Mouse (Mus musculus): ENCODE data around the gene Rngtt. TPM values are rescaled to one million over a fixed set of nuclear protein-coding genes. Genes with fewer than 3 reads are reported as not detected.

The Rngtt gene
- polyA plus RNA-seq, 1 experiment from 2014 or later, result 21.0 TPM

Small RNA genes within 50 kb of the gene (microRNA-seq; reads per million reads assigned to microRNA genes)
- not detected for gene Mir8118

Other genes with a start within 250 kb of the Rngtt start
- 0.34 and 0.47 TPM in 2 replicates for gene Gabrr2, start 247.3 kb upstream of the Rngtt start, polyA plus RNA-seq (2014; fragmentation: Nextera tagmentation; extraction: Ambion mirVana)
- not detected in 2 replicates for gene Gabrr1, start 177.8 kb upstream of the Rngtt start, polyA plus RNA-seq (2014; fragmentation: Nextera tagmentation; extraction: Ambion mirVana)
- gene Pm20d2, start 120.6 kb upstream of the Rngtt start, polyA plus RNA-seq (2014; fragmentation: Nextera tagmentation; extraction: Ambion mirVana), result 2.0 and 2.5 TPM in 2 replicates
- gene Srsf12, start 101.3 kb upstream of the Rngtt start, polyA plus RNA-seq (2014; fragmentation: Nextera tagmentation; extraction: Ambion mirVana), result 22.9 and 34.8 TPM in 2 replicates
- gene Pnrc1, start 20.1 kb upstream of the Rngtt start, polyA plus RNA-seq (2014; fragmentation: Nextera tagmentation; extraction: Ambion mirVana), result 96.1 and 99.0 TPM in 2 replicates